In the genomic region with DNA sequence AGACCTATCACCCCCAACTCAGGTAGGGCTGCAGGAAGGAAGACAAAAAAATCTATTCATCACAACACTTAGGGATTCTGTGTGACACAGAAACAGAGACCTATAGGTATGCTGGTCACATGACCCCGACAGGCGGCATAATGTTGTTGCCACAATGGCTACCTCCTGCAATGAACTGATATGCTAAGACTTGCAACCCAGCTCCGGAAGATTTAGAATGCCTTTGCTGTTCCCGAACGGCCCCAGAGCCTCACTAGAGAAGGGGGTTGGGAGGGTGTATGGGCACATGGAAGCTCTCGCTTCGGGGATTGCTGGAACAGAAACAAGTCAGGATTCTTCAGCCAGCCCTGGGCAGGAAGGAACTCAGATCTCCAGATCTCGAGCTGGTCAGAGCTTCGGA, we compare ENCODE assay signal across 7 mouse cellular contexts. TPM values are rescaled to one million over a fixed set of nuclear protein-coding genes. Genes with fewer than 3 reads are reported as not detected.
DNase-seq lines count a peak whose midpoint lies in the region; ATAC-seq and TF ChIP-seq lines count a peak whose summit lies in the region.

No protein-coding gene starts in this region.

- H3K4me3 ChIP-seq in liver, adult 2 months (ENCODE audit: insufficient read depth, low read depth, low read length) = peak overlapping the region; percentile 53
- peak overlapping the region; percentile 67 for H3K4me3 ChIP-seq in brown adipose tissue, adult 24 weeks (ENCODE audit: insufficient read depth, low read depth, low read length)
- peak overlapping the region; percentile 52 for H3K4me3 ChIP-seq in heart, postnatal 0 days (ENCODE audit: low read depth, low read length)
- H3K4me3 ChIP-seq in liver, postnatal 0 days (ENCODE audit: low read depth, low read length) = peak overlapping the region; percentile 56
- H3K4me3 ChIP-seq in stomach, embryonic 14.5 days (ENCODE audit: low read depth, low read length) = peak overlapping the region; percentile 22; the same call in 1 of the 2 replicates

- peak overlapping the region; percentile 74 for H3K4me2 ChIP-seq in heart, postnatal 0 days (ENCODE audit: low read depth, low read length)
- H3K4me2 ChIP-seq in liver, postnatal 0 days (ENCODE audit: low read depth, low read length) = peak overlapping the region; percentile 81
- H3K4me2 ChIP-seq in stomach, embryonic 14.5 days (replicated peaks; ENCODE audit: low read depth, low read length) = peak overlapping the region; percentile 42

- H3K27ac ChIP-seq in liver, adult 2 months (replicated peaks; ENCODE audit: insufficient read depth, low read depth, low read length) = peak overlapping the region; percentile 62
- H3K27ac ChIP-seq in brown adipose tissue, adult 24 weeks (replicated peaks; ENCODE audit: low read depth, low read length) = peak overlapping the region; percentile 53
- no peak overlapping the region for H3K27ac ChIP-seq in heart, postnatal 0 days (ENCODE audit: low read depth)
- no peak overlapping the region for H3K27ac ChIP-seq in liver, postnatal 0 days (ENCODE audit: low read depth)
- no peak overlapping the region for H3K27ac ChIP-seq in stomach, embryonic 14.5 days (ENCODE audit: low read length)

- no peak for TF ChIP-seq POLR2A in liver, adult 2 months (IDR thresholded peaks at IDR 0.05; ENCODE audit: extremely low read depth, insufficient read depth, low read length)

- H3K9me3 ChIP-seq in heart, postnatal 0 days (replicated peaks; ENCODE audit: control insufficient read depth, low read length) = no peaks in the 10 kb centered on the region
- H3K9me3 ChIP-seq in liver, postnatal 0 days (ENCODE audit: low read length) = no peaks in the 10 kb centered on the region
- no peaks in the 10 kb centered on the region for H3K9me3 ChIP-seq in stomach, embryonic 14.5 days (ENCODE audit: control insufficient read depth, low read depth, low read length)

- peaks cover 10% of the 10 kb centered on the region; the same call in 1 of the 2 replicates for H3K4me1 ChIP-seq in liver, adult 2 months (ENCODE audit: control insufficient read depth, insufficient read depth, low read length)
- peaks cover 11% of the 10 kb centered on the region; the same call in 1 of the 2 replicates for H3K4me1 ChIP-seq in brown adipose tissue, adult 24 weeks (ENCODE audit: control insufficient read depth, insufficient read depth, insufficient read length, low read length)
- peaks cover 16% of the 10 kb centered on the region; the same call in 1 of the 2 replicates for H3K4me1 ChIP-seq in heart, postnatal 0 days (ENCODE audit: control insufficient read depth, insufficient read depth)
- H3K4me1 ChIP-seq in liver, postnatal 0 days (ENCODE audit: insufficient read depth) = peaks cover 9% of the 10 kb centered on the region
- peaks cover 14% of the 10 kb centered on the region; the same call in 1 of the 2 replicates for H3K4me1 ChIP-seq in stomach, embryonic 14.5 days (ENCODE audit: control insufficient read depth, insufficient read depth, low read length)

- no peaks in the 10 kb centered on the region for H3K27me3 ChIP-seq in liver, adult 2 months (ENCODE audit: control insufficient read depth, insufficient read depth, low read length)
- 0 out of 2 replicates have a peak, but pooled peaks cover 10% of the 10 kb centered on the region for H3K27me3 ChIP-seq in heart, postnatal 0 days (ENCODE audit: control insufficient read depth, insufficient read depth, low read length)
- H3K27me3 ChIP-seq in liver, postnatal 0 days (ENCODE audit: insufficient read depth, low read length) = peaks cover 34% of the 10 kb centered on the region
- H3K27me3 ChIP-seq in stomach, embryonic 14.5 days (ENCODE audit: control insufficient read depth, insufficient read depth, low read length) = 0 out of 2 replicates have a peak, but pooled peaks cover 8% of the 10 kb centered on the region

- WGBS in liver, adult 2 months = 8% methylated on average over 9 of the region's 9 CpGs
- 7% methylated on average over 9 of the region's 9 CpGs for WGBS in heart, postnatal 0 days
- 3% methylated on average over 9 of the region's 9 CpGs for WGBS in liver, postnatal 0 days (ENCODE audit: insufficient replicate concordance)
- WGBS in stomach, embryonic 14.5 days = 7% methylated on average over 9 of the region's 9 CpGs

- TF ChIP-seq CTCF in liver, adult 2 months (IDR thresholded peaks at IDR 0.05; ENCODE audit: low read depth, low read length) = no peak
- no peak for TF ChIP-seq CTCF in heart, postnatal 0 days (IDR thresholded peaks at IDR 0.05; ENCODE audit: low read depth)
- TF ChIP-seq CTCF in liver, postnatal 0 days (IDR thresholded peaks at IDR 0.05; ENCODE audit: low read depth) = no peak

- ATAC-seq in heart, postnatal 0 days (ENCODE audit: insufficient read depth, low read depth) = 0 out of 2 replicates have a peak, but pooled peaks have one; percentile 18
- ATAC-seq in liver, postnatal 0 days = peak; percentile 23; the same call in 1 of the 2 replicates
- no peak for ATAC-seq in stomach, embryonic 14.5 days (ENCODE audit: insufficient number of reproducible peaks, insufficient read depth, low FRiP score, low read depth)

- no peak for DNase-seq in liver, adult 2 months (ENCODE audit: extremely low read depth, low read depth, low spot score)
- no peak for DNase-seq in liver
- DNase-seq in heart, postnatal 0 days (ENCODE audit: low spot score) = no peak
- no peak for DNase-seq in liver, postnatal 0 days
- no peak for DNase-seq in urinary bladder, postnatal 36 days (ENCODE audit: low spot score in 2 of 2)

- H3K36me3 ChIP-seq in liver, adult 2 months (ENCODE audit: control insufficient read depth, insufficient read depth, low read length) = no peaks in the 10 kb centered on the region
- H3K36me3 ChIP-seq in heart, postnatal 0 days (replicated peaks; ENCODE audit: control insufficient read depth, insufficient read depth, low read length) = no peaks in the 10 kb centered on the region
- H3K36me3 ChIP-seq in liver, postnatal 0 days (replicated peaks; ENCODE audit: insufficient read depth, low read length) = no peaks in the 10 kb centered on the region
- no peaks in the 10 kb centered on the region for H3K36me3 ChIP-seq in stomach, embryonic 14.5 days (ENCODE audit: control insufficient read depth, insufficient read depth, low read length)

- H3K9ac ChIP-seq in liver, adult 2 months (ENCODE audit: low read depth, low read length) = peak overlapping the region; percentile 46; the same call in 1 of the 2 replicates
- H3K9ac ChIP-seq in heart, postnatal 0 days (replicated peaks; ENCODE audit: low read depth, low read length) = peak overlapping the region; percentile 59
- peak overlapping the region; percentile 51; the same call in 1 of the 2 replicates for H3K9ac ChIP-seq in liver, postnatal 0 days (replicated peaks)
- no peak overlapping the region for H3K9ac ChIP-seq in stomach, embryonic 14.5 days (replicated peaks; ENCODE audit: low read depth, low read length)

- TF ChIP-seq EP300 in heart, postnatal 0 days (IDR thresholded peaks at IDR 0.05; ENCODE audit: low read depth) = no peak
- TF ChIP-seq EP300 in liver, postnatal 0 days (IDR thresholded peaks at IDR 0.05; ENCODE audit: low read depth) = no peak

- H3K79me2 ChIP-seq in liver, adult 2 months (ENCODE audit: control insufficient read depth, insufficient read depth, low read length) = no peaks in the 10 kb centered on the region

RNA-seq across cellular contexts. Expression of gene Tnrc6c, which starts 55.5 kb away (rescaled TPM):
- 6.3 and 8.3 TPM in 2 replicates for total RNA-seq in liver, adult 2 months (2014; rRNA removed)
- polyA plus RNA-seq in liver, adult 2 months (2012; rRNA removed) = 4.1 and 5.7 TPM in 2 replicates
- 3.6 and 4.2 TPM in 2 replicates for polyA plus RNA-seq in brown adipose tissue, adult 24 weeks (2012; ENCODE audit: insufficient read depth, insufficient read length, missing spikeins)
- total RNA-seq in heart, postnatal 0 days (2014; rRNA removed; ENCODE audit: low replicate concordance) = 24.2 and 24.4 TPM in 2 replicates
- 6.2 and 6.8 TPM in 2 replicates for polyA plus RNA-seq in heart, postnatal 0 days (2015; fragmentation: Nextera tagmentation; extraction: Ambion mirVana)
- polyA plus RNA-seq in liver, postnatal 0 days (2015; fragmentation: Nextera tagmentation; extraction: Ambion mirVana) = 2.8 and 3.0 TPM in 2 replicates
- polyA plus RNA-seq in stomach, embryonic 14.5 days (2014; fragmentation: Nextera tagmentation; extraction: Ambion mirVana) = 15.5 TPM in 2 replicates

Comparison
In these comparisons a context has a peak if more than half of its experiments do, and no peak if none do; other contexts are left out.
1. H3K27ac ChIP-seq: peak in liver, adult 2 months (single experiment) and brown adipose tissue, adult 24 weeks (single experiment); none in heart, postnatal 0 days (single experiment), liver, postnatal 0 days (single experiment) and stomach, embryonic 14.5 days (single experiment).
2. Peak in every context shown above with its lines, with median percentiles within 50 percentile points of each other: H3K4me3 ChIP-seq and H3K4me2 ChIP-seq.